Mouse (Mus musculus) forebrain, embryonic 16.5 days (tissue): Measurements from ENCODE around the gene Selplg. TPM values are rescaled to one million over a fixed set of nuclear protein-coding genes. Genes with fewer than 3 reads are reported as not detected.

ENCODE experiments used
- ATAC-seq: fragments of 200-750 bp; cut with Nextera tagmentation; 2 replicates; pipeline ENCODE4 v1.8.0; 2017; ENCODE audit warnings: mild to moderate bottlenecking, moderate library complexity
- H3K27ac ChIP-seq: fragments of 300-500 bp; sonication (generic); 2 replicates; pipeline ENCODE4 v1.5.1; 2014; ENCODE audit warnings: low read length, control low read depth
- H3K27me3 ChIP-seq: fragments of 300-500 bp; sonication (generic); replicated peaks from 2 replicates; pipeline ENCODE4 v1.6.1; 2014; ENCODE audit warnings: low read length; ENCODE audit not compliant: control insufficient read depth, insufficient read depth
- H3K36me3 ChIP-seq: fragments of 300-500 bp; sonication (generic); 2 replicates; pipeline ENCODE4 v1.6.1; 2014; ENCODE audit not compliant: control insufficient read depth, insufficient read depth
- H3K4me1 ChIP-seq: fragments of 300-500 bp; sonication (generic); replicated peaks from 2 replicates; pipeline ENCODE4 v1.6.1; 2014; ENCODE audit warnings: low read length; ENCODE audit not compliant: control insufficient read depth, insufficient read depth
- H3K4me2 ChIP-seq: fragments of 300-500 bp; sonication (generic); 2 replicates; pipeline ENCODE4 v1.6.1; 2014; ENCODE audit warnings: mild to moderate bottlenecking, low read length, control low read depth
- H3K4me3 ChIP-seq: fragments of 300-500 bp; sonication (generic); replicated peaks from 2 replicates; pipeline ENCODE4 v1.5.1; 2014; ENCODE audit warnings: mild to moderate bottlenecking, low read length, control low read depth
- H3K9ac ChIP-seq: fragments of 300-500 bp; sonication (generic); replicated peaks from 2 replicates; pipeline ENCODE4 v1.6.1; 2014; ENCODE audit warnings: low read depth, low read length, control low read depth
- H3K9me3 ChIP-seq: fragments of 300-500 bp; sonication (generic); 2 replicates; pipeline ENCODE4 v1.6.1; 2016; ENCODE audit warnings: low read length; ENCODE audit not compliant: control insufficient read depth
- WGBS: fragments of 180-500 bp; shearing (Covaris S2); extraction: QIAGEN DNeasy Blood & Tissue Kit; methylation state at CpG from one replicate; pipeline ENCODE4 v1.1.7; 2014; 5-methylcytosine and 5-hydroxymethylcytosine counted together
- polyA plus RNA-seq: library from polyadenylated mRNA; unstranded; fragments of >200 nt; fragmentation: Nextera tagmentation; extraction: Ambion mirVana; gene quantifications from 2 replicates; pipeline ENCODE4 v1.2.1, GENCODE M21; 2015

The Selplg gene
- polyA plus RNA-seq, 1 experiment from 2014 or later: 1.8 TPM

DNA sequence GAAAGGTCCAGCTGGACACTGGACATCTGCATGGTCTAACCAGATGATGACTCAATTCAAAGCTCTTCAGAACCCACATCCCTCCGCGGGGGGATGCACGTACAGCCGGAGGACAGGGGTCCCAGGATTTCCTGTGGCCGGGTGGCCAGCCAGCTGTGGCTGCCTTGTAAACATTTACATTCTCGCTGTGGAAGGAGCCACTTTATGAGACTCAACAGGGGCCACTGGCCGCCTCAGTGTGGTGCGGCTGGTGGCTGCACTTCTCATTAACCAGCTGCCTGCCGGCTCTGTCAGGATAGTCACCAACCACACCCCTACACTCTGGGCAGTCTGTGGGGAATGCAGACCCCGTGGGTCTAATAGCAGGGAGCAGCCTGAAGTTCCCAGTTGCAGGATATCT is 26.0 kb downstream of the Selplg start:
- no peak overlapping the region for H3K9ac ChIP-seq
- peaks cover 5% of the 10 kb centered on the region; the same call in 1 of the 2 replicates for H3K9me3 ChIP-seq
- ATAC-seq: no peak
- H3K27me3 ChIP-seq: no peaks in the 10 kb centered on the region
- 56% methylated on average over 10 of the region's 10 CpGs for WGBS
- no peaks in the 10 kb centered on the region for H3K4me1 ChIP-seq
- no peak overlapping the region for H3K4me2 ChIP-seq
- no peak overlapping the region for H3K4me3 ChIP-seq
- no peak overlapping the region for H3K27ac ChIP-seq
- no peaks in the 10 kb centered on the region for H3K36me3 ChIP-seq

DNA sequence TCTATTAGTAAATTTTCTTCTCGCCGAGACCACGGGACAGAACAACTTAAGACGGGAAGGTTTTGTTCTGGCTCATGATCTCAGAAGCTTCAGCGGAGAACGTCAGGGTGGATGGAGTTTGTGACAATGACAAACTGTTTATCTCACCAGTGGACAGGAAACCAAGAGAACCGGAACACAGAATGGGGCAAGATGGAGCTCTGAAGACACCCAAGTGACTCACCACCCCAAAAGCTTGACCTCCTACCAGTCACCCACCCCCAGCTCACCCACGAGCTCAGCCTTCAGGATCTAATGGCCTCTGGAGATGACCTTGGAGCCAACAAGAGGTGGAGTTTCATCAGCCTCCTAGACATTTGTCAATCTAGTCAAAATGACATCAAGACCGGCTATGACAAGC is 27.1 kb downstream of the Selplg start:
- WGBS: 90% methylated on average over 9 of the region's 9 CpGs
- no peak overlapping the region for H3K9ac ChIP-seq
- no peak overlapping the region for H3K4me3 ChIP-seq
- ATAC-seq: no peak
- H3K27me3 ChIP-seq: no peaks in the 10 kb centered on the region
- H3K27ac ChIP-seq: no peak overlapping the region
- H3K9me3 ChIP-seq: no peaks in the 10 kb centered on the region
- no peak overlapping the region for H3K4me2 ChIP-seq
- peaks cover 2% of the 10 kb centered on the region; the same call in 1 of the 2 replicates for H3K4me1 ChIP-seq
- H3K36me3 ChIP-seq: no peaks in the 10 kb centered on the region

DNA sequence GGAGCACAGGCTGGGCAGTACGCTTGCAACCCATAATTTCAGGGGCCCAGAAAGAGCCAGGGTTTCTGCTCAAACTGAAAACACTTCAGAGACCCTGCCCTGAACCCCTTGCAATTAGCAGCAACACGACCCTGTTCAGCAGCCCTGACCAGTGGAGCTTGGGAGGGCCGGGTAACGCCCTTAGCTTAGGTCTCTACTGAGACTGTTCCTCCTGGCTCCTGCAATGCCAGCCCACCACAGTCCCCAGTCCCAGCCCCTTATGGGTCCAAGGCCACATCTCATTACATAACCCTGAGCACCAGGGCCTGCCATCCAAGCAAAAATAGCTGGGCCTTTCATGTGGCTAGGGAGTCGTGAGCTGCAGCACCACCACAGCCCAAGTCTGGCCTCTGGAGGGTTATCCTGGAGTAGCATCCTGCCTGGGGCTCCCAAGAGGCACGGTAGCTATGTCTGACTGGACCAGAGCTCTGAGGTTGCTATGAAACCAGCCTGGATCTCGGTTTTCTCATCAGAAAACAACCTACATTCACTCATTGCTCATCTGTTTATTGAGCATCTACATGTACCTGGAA is 28.0 kb downstream of the Selplg start:
- no peak for ATAC-seq
- H3K4me3 ChIP-seq: no peak overlapping the region
- H3K9ac ChIP-seq: no peak overlapping the region
- H3K27me3 ChIP-seq: no peaks in the 10 kb centered on the region
- no peak overlapping the region for H3K27ac ChIP-seq
- no peak overlapping the region for H3K4me2 ChIP-seq
- WGBS: 64% methylated on average over 7 of the region's 7 CpGs
- peaks cover 4% of the 10 kb centered on the region; the same call in 1 of the 2 replicates for H3K4me1 ChIP-seq
- no peaks in the 10 kb centered on the region for H3K9me3 ChIP-seq
- no peaks in the 10 kb centered on the region for H3K36me3 ChIP-seq

DNA sequence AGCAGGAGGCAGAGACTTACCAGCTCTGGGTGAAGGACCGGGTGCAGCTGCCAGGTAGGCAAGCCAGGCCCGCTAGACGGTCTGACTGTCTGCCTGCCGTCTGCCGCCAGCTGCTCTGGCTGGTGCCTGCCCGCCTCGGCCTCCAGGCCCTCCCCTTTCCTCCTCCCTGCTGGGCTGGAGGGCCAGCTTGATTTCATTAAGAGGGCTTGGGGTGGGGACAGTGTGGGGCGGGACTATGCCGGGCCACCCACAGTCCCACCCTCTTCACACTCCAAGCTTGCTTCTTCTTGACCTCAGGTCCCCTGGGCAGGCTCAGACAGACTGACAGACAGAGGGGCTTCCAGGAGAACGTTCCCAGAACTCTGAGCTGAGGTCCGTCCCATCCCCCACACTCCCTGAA is 32.2 kb downstream of the Selplg start, which contains the start of gene Tmem119:
TSS of gene Tmem119 (minus strand) at position 237 of the 400 bp plus-strand sequence.
- no peaks in the 10 kb centered on the region for H3K36me3 ChIP-seq
- H3K27ac ChIP-seq: no peak within 1 kb of the TSS
- H3K4me3 ChIP-seq: no peak within 1 kb of the TSS
- peak; percentile 54 for ATAC-seq
- no peaks in the 10 kb centered on the region for H3K9me3 ChIP-seq
- peaks cover 5% of the 10 kb centered on the region; the same call in 1 of the 2 replicates for H3K27me3 ChIP-seq
- 0% methylated on average over 11 of the region's 11 CpGs for WGBS
- no peak within 1 kb of the TSS for H3K4me2 ChIP-seq
- H3K4me1 ChIP-seq: peaks cover 4% of the 10 kb centered on the region
- no peak within 1 kb of the TSS; the same call in 1 of the 2 replicates for H3K9ac ChIP-seq

DNA sequence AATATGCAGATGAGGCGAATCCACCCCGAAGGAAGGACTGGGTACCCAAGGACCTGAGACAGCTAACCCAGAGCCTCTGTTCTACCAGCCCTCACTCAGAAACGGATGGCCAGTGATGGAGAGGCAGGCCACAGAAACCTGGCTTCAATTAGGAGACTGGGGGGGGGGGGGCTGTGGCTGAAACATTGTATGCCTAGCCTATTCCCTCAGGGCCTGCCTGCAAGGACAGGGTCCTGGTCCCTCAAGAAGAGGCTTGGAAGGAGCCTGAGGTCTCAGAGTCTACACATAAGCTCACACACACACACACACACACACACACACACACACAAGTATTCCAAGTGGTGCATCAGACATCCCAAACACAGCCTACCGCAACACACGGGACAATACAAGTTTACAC is 32.8 kb downstream of the Selplg start:
- Histone ChIP-seq H3K4me1 (peaks cover 4% of the 10 kb centered on the region), H3K36me3 (no peaks in the 10 kb centered on the region), H3K4me2 (no peak overlapping the region), H3K4me3 (no peak overlapping the region), H3K9me3 (no peaks in the 10 kb centered on the region), H3K27ac (no peak overlapping the region), H3K27me3 (peaks cover 5% of the 10 kb centered on the region; the same call in 1 of the 2 replicates), H3K9ac (no peak overlapping the region; the same call in 1 of the 2 replicates)
- WGBS: 46% methylated on average over 5 of the region's 5 CpGs
- ATAC-seq: peak; percentile 23; the same call in 1 of the 2 replicates

GRCm38 (mm10) chr5:113798525-113798924 is 33.9 kb downstream of the Selplg start:
- peaks cover 5% of the 10 kb centered on the region; the same call in 1 of the 2 replicates for H3K27me3 ChIP-seq
- peaks cover 4% of the 10 kb centered on the region for H3K4me1 ChIP-seq
- no peak overlapping the region for H3K9ac ChIP-seq
- 86% methylated on average over 9 of the region's 9 CpGs for WGBS
- H3K9me3 ChIP-seq: no peaks in the 10 kb centered on the region
- H3K36me3 ChIP-seq: no peaks in the 10 kb centered on the region
- no peak overlapping the region for H3K4me2 ChIP-seq
- no peak overlapping the region for H3K4me3 ChIP-seq
- H3K27ac ChIP-seq: no peak overlapping the region
- no peak for ATAC-seq

DNA sequence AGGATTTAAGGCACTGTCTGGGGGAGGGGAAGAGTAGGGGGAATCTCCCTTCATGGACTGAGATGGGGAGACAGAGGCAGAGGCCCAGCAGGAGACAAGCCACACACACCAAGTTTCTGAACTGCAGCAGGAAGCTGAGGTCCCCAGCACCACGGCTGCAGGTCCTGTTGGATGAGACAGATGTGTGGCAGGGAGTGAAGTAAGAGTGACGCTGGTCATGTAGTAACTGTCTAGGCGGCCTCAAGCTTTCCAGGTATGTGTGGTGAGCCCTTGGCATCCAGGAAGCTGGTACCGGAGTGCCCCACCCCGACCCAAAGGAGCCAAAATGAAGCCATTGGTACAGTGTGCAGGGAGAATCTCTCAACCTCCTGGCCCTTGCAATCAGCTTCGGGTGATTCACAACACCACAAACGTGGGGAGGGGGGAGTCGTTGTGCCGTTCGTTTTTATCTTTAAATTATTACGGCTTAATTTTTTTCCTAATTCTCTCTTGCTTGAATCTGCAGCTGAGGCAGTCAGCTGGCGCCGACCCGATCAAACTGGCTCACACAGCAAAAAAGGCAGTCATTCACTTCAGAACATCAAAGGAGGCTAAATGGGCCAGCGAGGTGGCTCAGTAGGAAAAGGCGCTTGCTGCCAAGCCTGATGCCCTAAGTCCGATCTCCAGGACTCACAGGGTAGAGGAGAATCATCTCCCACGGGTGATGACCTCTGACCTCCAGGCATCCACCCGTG is 35.1 kb downstream of the Selplg start:
- Histone ChIP-seq H3K4me3 (no peak overlapping the region), H3K4me2 (no peak overlapping the region), H3K27me3 (peaks cover 5% of the 10 kb centered on the region; the same call in 1 of the 2 replicates), H3K9me3 (no peaks in the 10 kb centered on the region), H3K4me1 (peaks cover 4% of the 10 kb centered on the region), H3K9ac (no peak overlapping the region), H3K36me3 (no peaks in the 10 kb centered on the region), H3K27ac (no peak overlapping the region)
- no peak for ATAC-seq
- 11% methylated on average over 19 of the region's 19 CpGs for WGBS

DNA sequence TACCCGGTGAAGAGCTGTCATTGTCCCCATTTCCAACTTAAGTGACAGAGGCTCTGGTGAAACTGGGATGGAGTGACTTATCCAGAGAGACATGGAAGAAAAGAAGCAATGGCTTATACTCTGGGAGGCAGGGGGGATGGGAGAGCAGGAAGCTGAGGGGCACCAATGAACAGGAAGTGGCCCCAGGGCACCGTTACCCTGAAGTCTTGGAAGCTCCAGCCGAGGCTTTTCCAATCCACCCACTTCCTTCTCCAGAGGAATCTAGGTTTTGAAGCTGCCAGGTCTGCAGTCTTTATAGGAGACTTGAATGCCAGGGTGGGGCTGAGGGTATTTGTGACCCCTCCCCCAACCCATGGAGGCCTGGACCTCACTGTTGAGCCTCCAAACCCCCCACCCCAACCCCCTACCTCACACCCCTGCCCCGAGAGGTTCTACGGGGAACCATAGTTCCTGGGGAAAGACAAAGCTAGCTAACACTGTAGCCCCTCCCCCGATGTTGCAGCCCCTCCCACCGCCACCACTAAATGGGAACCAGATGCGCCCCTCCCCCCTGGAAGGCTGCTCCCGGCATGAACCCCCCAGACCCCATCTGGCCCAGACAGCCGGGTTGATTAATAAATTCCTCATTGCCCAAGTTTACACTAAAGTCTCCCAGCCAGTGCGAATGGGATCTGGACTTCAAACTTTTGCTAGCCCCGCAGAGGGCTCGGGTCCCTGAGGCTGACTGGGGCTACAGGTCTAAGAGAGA is 35.9 kb downstream of the Selplg start:
- ATAC-seq: no peak
- Histone ChIP-seq H3K36me3 (no peaks in the 10 kb centered on the region), H3K27me3 (peaks cover 5% of the 10 kb centered on the region; the same call in 1 of the 2 replicates), H3K4me3 (no peak overlapping the region), H3K4me1 (peaks cover 4% of the 10 kb centered on the region), H3K27ac (no peak overlapping the region), H3K9ac (no peak overlapping the region), H3K4me2 (no peak overlapping the region), H3K9me3 (no peaks in the 10 kb centered on the region)
- 10% methylated on average over 13 of the region's 13 CpGs for WGBS
